Mouse (Mus musculus) kidney, adult 2 months (tissue): ENCODE measurements at regions not wholly inside any gene's neighbourhood (a gene's known extent, or its start where the extent isn't known, plus 50 kb on each side); places are given as distances from the start of the nearest gene placed in this dataset.

Experiments used
- DNase-seq: peaks from one replicate; pipeline ENCODE4 v3.0.0; 2021
- H3K27ac ChIP-seq: fragments of 200-500 bp; 2 replicates; pipeline ENCODE4 v1.5.1; 2012; ENCODE audit warnings: low read depth, low read length, control low read depth, inconsistent platforms; ENCODE audit not compliant: insufficient read depth
- H3K27me3 ChIP-seq: fragments of 200-500 bp; replicated peaks from 2 replicates; pipeline ENCODE4 v1.6.1; 2012; ENCODE audit warnings: mild to moderate bottlenecking, moderate library complexity, low read length, inconsistent platforms; ENCODE audit not compliant: control insufficient read depth, insufficient read depth
- H3K36me3 ChIP-seq: fragments of 200-500 bp; 2 replicates; pipeline ENCODE4 v1.6.1; 2012; ENCODE audit warnings: mild to moderate bottlenecking, moderate library complexity, low read length, inconsistent platforms; ENCODE audit not compliant: control insufficient read depth, insufficient read depth
- H3K4me1 ChIP-seq: fragments of 200-500 bp; 2 replicates; pipeline ENCODE4 v1.6.1; 2011; ENCODE audit warnings: low read length; ENCODE audit not compliant: control insufficient read depth, insufficient read depth
- H3K4me3 ChIP-seq: fragments of 200-500 bp; 2 replicates; pipeline ENCODE4 v1.5.1; 2011; ENCODE audit warnings: mild to moderate bottlenecking, low read depth, low read length, control low read depth; ENCODE audit not compliant: insufficient read depth
- CTCF ChIP-seq: fragments of 200-500 bp; conservative IDR thresholded peaks from 2 replicates; pipeline ENCODE4 v1.5.1; 2011; ENCODE audit warnings: low read depth, mild to moderate bottlenecking, control low read depth, low read length, moderate library complexity, mixed read lengths; ENCODE audit not compliant: insufficient read depth, insufficient read length
- POLR2A ChIP-seq: fragments of 200-500 bp; IDR thresholded peaks from one replicate; pipeline ENCODE4 v1.6.1; 2011; ENCODE audit warnings: low read depth, low read length, control low read depth
- WGBS: fragments of 180-500 bp; shearing (Covaris S2); methylation state at CpG from one replicate; pipeline ENCODE4 v1.1.7; 2018; 5-methylcytosine and 5-hydroxymethylcytosine counted together

DNA sequence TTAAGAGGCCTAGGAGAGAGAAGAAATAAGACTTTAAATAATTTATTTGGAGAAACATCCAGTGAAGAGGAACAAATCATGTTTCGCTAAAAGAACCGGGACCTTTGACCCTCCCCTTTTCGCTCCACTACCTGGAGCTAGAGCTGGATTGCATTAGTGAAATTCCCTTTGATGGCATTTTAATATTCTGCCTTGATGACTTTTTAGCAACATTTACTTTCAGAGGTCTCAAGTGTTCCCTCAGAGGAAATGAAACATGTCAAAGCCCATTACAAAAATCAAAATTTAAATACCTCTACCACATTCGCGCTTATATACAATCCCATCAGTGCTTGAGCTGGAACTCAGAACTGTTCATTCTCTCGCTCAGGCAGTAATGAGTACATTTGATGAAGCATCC is 297.0 kb upstream of the Gm10295 start:
- H3K36me3 ChIP-seq, result no peaks in the 10 kb centered on the region
- 64% methylated on average over 6 of the region's 6 CpGs for WGBS

DNA sequence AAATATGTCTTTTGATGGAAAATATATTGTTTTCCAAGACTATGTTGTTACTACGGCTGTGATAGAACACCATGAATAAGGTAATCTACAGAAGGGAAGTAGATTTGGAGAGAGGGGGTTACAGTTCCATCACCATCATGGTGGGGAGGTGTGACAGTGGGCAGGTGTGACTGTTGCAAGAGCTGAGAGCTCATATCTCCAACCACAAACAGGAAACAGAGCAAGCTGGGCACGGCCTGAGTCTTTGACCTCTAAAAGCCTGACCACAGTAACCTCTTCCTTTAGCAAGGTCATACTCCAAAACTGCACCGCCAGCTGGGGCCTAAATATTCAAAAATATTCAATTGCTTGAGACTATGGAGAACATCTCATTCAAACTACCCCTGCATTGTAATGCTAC is 295.7 kb upstream of the Gm10295 start:
- Histone ChIP-seq H3K36me3 (no peaks in the 10 kb centered on the region), H3K4me3 (no peak overlapping the region), H3K4me1 (no peaks in the 10 kb centered on the region), H3K27me3 (no peaks in the 10 kb centered on the region), H3K27ac (no peak overlapping the region)
- TF ChIP-seq CTCF (no peak), POLR2A (no peak)
- DNase-seq, result no peak
- 79% methylated on average over 3 of the region's 3 CpGs for WGBS

More for the DNA sequence above, 297.0 kb upstream of the Gm10295 start:
- Histone ChIP-seq H3K4me1 (no peaks in the 10 kb centered on the region), H3K4me3 (no peak overlapping the region), H3K27me3 (no peaks in the 10 kb centered on the region), H3K27ac (no peak overlapping the region)
- no peak for DNase-seq
- TF ChIP-seq POLR2A (no peak), CTCF (no peak)

DNA sequence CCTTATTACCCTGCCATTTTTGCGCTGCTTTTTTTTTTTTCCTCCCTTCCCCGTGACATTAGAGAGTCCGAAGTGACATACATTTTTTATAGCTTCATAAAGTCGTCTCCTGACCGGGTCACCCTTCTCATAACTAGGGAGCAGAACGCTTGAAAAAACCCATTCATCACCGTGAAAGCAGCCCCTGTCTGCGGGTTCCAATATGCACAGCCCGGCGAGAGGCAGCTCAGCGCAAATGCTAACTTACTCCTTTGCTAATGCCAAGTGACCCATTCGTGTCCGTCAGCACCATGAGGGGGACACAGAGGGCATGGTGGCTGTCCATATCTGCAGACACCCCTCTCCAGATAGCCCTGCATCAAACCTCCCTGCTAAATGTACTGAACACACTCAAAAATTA is 271.8 kb upstream of the Gm10295 start:
- DNase-seq, result no peak

DNA sequence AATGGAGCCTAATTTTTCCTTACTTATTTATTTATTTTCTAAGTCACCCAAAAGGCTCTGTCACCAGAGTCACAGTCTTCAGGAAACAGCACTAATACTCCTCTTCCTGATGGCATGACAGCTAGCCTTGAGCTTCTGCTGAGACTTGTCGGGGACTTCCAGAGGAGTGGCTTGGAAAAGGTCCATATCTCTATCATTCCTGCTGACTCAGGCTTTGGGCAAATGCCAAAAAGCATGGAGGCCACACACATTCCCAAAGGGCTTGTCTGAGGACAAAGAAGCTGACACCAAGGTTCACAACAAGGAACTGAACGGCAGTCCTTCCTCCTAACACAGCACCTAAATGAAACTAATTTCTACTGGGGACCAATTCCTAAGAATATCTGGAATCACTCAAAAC is 251.9 kb upstream of the Gm10295 start:
- Histone ChIP-seq H3K27me3 (no peaks in the 10 kb centered on the region), H3K36me3 (no peaks in the 10 kb centered on the region), H3K4me1 (peaks cover 2% of the 10 kb centered on the region; the same call in 1 of the 2 replicates), H3K27ac (no peak overlapping the region), H3K4me3 (no peak overlapping the region)
- TF ChIP-seq POLR2A, result no peak
- TF ChIP-seq CTCF, result no peak
- 30% methylated on average over 2 of the region's 2 CpGs for WGBS
- DNase-seq, result peak; percentile 86

More for the DNA sequence above, 271.8 kb upstream of the Gm10295 start:
- Histone ChIP-seq H3K36me3 (no peaks in the 10 kb centered on the region), H3K27me3 (no peaks in the 10 kb centered on the region), H3K4me3 (no peak overlapping the region), H3K27ac (no peak overlapping the region), H3K4me1 (no peaks in the 10 kb centered on the region)
- no peak for TF ChIP-seq POLR2A
- no peak for TF ChIP-seq CTCF
- 24% methylated on average over 13 of the region's 13 CpGs for WGBS

DNA sequence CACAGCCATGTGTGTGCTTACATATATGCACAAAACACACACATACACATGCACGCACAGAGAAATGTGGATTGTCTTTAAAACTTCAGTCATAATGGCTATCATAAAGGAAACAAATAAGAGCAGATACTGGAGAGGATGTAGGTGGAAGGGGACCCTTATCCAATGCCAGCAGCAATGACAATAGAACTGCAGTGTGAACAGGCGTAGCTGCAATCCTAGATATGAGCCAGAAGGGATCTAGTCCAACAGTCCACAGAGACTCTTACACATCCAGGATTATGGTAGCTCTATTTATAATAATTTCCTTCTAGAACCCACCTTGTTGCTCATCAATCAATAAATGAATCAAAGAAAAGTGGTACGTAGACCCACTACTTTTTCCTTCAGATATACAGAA is 245.5 kb upstream of the Gm10295 start:
- no peak for DNase-seq
- Histone ChIP-seq H3K4me1 (no peaks in the 10 kb centered on the region; the same call in 1 of the 2 replicates), H3K4me3 (no peak overlapping the region), H3K36me3 (no peaks in the 10 kb centered on the region), H3K27me3 (no peaks in the 10 kb centered on the region), H3K27ac (no peak overlapping the region)
- WGBS, result 94% methylated on average over 3 of the region's 3 CpGs
- no peak for TF ChIP-seq CTCF
- TF ChIP-seq POLR2A, result no peak

DNA sequence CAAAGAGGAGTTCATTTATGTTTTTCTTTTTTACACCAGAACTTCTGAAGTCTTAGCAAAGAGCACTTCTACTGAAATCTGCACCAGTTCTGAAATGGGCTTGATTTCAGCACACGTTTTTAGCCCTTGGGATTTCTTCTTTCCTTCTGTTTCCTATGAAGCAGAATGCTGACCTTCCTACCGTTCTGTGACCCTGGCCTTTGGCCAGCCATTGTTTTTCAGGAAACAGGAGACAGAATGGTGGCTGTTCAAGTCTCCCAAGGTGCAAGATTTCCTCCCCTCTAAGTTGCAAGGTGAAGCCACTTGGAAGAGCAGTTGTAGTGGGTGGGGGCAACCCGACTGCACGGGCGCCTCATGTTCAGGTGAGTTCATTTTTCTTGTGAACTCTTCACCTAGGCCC is 236.3 kb upstream of the Gm10295 start:
- Histone ChIP-seq H3K4me3 (no peak overlapping the region), H3K27me3 (no peaks in the 10 kb centered on the region), H3K27ac (no peak overlapping the region), H3K36me3 (no peaks in the 10 kb centered on the region), H3K4me1 (0 out of 2 replicates have a peak, but pooled peaks cover 4% of the 10 kb centered on the region)
- WGBS, result 57% methylated on average over 5 of the region's 5 CpGs
- DNase-seq, result peak; percentile 70
- TF ChIP-seq POLR2A, result no peak
- no peak for TF ChIP-seq CTCF

DNA sequence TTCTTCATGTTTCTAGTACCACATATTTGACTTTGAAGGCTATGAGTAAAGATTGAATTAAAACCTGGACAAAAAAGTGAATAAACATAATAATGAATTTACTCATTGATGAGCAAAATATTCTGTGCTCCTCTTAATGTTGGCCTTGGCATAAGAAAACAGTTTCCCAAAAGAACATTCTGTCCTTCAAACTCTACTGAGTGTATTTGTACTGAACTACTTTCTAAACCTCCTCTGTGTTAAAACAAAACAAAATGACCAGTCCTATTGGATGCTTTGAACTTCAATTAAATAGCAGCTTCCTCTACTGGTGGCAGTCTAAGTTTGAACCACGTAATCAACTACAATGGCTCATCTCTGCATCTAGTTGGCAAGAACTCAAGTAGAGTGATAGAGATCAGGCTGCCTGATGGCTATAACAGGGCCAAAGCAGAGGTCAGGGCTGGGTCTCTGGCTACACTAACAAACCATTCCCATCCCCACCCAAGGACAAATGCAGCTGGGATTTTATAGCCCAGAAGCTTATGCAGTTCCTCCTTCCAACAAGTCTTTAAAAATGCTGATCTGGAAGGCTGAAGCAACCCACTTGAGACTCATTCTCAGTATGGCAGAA is 232.3 kb upstream of the Gm10295 start:
- no peaks in the 10 kb centered on the region for H3K27me3 ChIP-seq
- WGBS, result 47% methylated on average over 1 of the region's 1 CpGs
- H3K4me1 ChIP-seq, result 0 out of 2 replicates have a peak, but pooled peaks cover 4% of the 10 kb centered on the region
- no peaks in the 10 kb centered on the region for H3K36me3 ChIP-seq
- H3K27ac ChIP-seq, result peak overlapping the region; percentile 38; the same call in 1 of the 2 replicates
- peak; percentile 37 for DNase-seq
- TF ChIP-seq POLR2A (no peak), CTCF (no peak)
- no peak overlapping the region for H3K4me3 ChIP-seq

DNA sequence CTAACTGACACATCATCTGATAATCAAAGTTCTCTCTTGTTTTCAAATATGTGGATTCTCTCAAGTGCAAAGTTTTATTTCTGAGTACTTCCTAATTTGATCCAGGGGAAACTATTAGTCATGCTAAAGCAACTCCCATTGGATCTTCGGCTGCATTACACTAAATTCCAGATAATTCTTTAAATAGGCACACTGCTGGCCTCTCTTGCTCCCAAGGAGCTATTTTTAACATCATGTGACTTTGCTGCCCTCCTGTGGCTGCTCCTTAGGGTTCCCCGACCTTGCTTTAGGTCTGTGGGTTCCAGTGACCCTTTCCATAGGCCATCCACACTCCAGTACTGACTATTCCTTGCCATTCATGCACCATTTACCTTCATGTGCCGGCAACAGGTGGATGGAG is 230.5 kb upstream of the Gm10295 start:
- peak; percentile 66 for DNase-seq
- WGBS, result 14% methylated on average over 3 of the region's 3 CpGs
- Histone ChIP-seq H3K4me3 (no peak overlapping the region), H3K27ac (no peak overlapping the region), H3K4me1 (0 out of 2 replicates have a peak, but pooled peaks cover 4% of the 10 kb centered on the region), H3K27me3 (no peaks in the 10 kb centered on the region), H3K36me3 (no peaks in the 10 kb centered on the region)
- TF ChIP-seq CTCF (peak; percentile 73), POLR2A (no peak)
